Mouse (Mus musculus) NIH3T3 (cell line): ENCODE data around the gene Gtf2ird1.

ENCODE experiments used
- DNase-seq: peaks from one replicate; pipeline ENCODE4 v3.0.0-alpha.2; 2012; ENCODE audit warnings: low read depth

The Gtf2ird1 gene

GRCm38 (mm10) chr5:134313451-134314067 is 143.0 kb downstream of the Gtf2ird1 start:
- peak; percentile 98 for DNase-seq

- DNase-seq, result peak; percentile 17
Observed at GRCm38 (mm10) chr5:134312691-134313450, 143.6 kb downstream of the Gtf2ird1 start.

- DNase-seq, result no peak
Observed at GRCm38 (mm10) chr5:134311894-134312411, 144.6 kb downstream of the Gtf2ird1 start.

- DNase-seq, result no peak
Observed at GRCm38 (mm10) chr5:134310201-134310600, 146.3 kb downstream of the Gtf2ird1 start.

GRCm38 (mm10) chr5:134309345-134309744 is 147.2 kb downstream of the Gtf2ird1 start:
- DNase-seq, result no peak
